Mouse (Mus musculus) liver, adult 10 weeks (tissue): ENCODE data around the gene Crybb3. TPM values are rescaled to one million over a fixed set of nuclear protein-coding genes. Genes with fewer than 3 reads are reported as not detected.

Source experiments
- polyA plus RNA-seq: library from polyadenylated mRNA; stranded (reverse); fragments of 350-450 nt; fragmentation: Illumina TruSeq; extraction: RNeasy Lipid Tissue Mini Kit (QIAGEN cat#74804); gene quantifications from one replicate; pipeline ENCODE4 v1.2.3, GENCODE M21; 2014; ENCODE audit warnings: low read depth, low replicate concordance

The Crybb3 gene
- not detected for polyA plus RNA-seq

DNA sequence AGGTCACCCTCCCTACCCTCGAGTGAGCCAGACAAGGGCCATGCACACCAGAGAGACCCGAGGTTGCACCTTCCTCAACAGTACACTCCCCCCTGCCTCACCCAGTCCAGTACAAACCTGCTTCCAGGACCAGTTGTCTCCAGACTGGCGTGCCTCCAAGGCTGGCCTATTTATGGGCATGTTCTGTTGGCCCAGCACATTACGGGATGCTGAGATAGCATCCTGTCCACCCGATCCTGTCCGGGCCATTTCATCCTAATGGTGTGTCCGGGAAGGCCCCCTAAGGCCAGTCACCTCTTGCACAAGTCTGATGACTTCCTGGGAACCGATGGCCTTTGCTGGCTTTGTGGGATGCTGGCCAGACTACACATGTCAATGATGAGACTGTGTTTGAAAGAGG lies at the start of gene Crybb3:
Crybb3 (minus strand) TSS at position 146 of the 400 bp plus-strand sequence.

DNA sequence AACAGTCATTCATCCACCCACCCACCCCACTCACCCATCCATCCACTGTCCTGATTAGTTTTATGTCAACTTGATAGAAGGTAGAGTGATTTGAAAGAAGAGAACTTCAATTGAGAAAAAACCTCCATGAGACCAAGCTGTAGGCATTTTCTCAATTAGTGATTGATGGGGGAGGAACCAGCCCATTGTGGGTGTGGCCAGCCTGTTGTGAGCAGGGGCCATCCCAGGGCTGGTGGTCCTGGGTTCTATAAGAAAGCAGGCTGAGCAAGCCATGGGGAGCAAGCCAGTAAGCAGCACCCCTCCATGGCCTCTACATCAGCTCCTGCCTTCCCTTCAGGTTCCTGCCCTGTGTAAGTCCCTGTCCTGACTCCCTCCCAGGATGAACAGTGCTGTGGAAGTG lies 11.4 kb downstream of the Crybb3 start, which contains the start of gene Crybb2:
Crybb2 (minus strand) TSS at position 101 of the 400 bp plus-strand sequence.

Other genes starting within 250 kb of the Crybb3 start
- gene Myo18b, start 185.2 kb downstream of the Crybb3 start, polyA plus RNA-seq: not detected
- 2.1 TPM for gene Grk3, start 65.8 kb downstream of the Crybb3 start, polyA plus RNA-seq
- gene Crybb2, start 11.5 kb downstream of the Crybb3 start, polyA plus RNA-seq: not detected
- 11.5 TPM for gene 2900026A02Rik, start 139.7 kb upstream of the Crybb3 start, polyA plus RNA-seq
- not detected for gene Tmem211, start 145.3 kb upstream of the Crybb3 start, polyA plus RNA-seq
- 0.82 TPM for gene Sgsm1, start 229.2 kb upstream of the Crybb3 start, polyA plus RNA-seq